Mouse (Mus musculus) c-Kit-positive CD71-negative TER-119-negative erythroid progenitor cells, embryonic 14.5 days (primary cell): ENCODE measurements around the gene Unkl.
"Not testable (repeated sequence)": the region's sequence is repeated elsewhere in the genome, so short reads cannot be mapped to it uniquely, and the experiment has no call there.

Experiments used
- DNase-seq: peaks from one replicate; pipeline ENCODE4 v3.0.0-alpha.2; 2013; ENCODE audit warnings: low read depth

The Unkl gene

GRCm38 (mm10) chr17:25219492-25220295 is 31.5 kb downstream of the Unkl start:
- no peak for DNase-seq

GRCm38 (mm10) chr17:25220746-25221145 is 32.5 kb downstream of the Unkl start:
- no peak for DNase-seq

GRCm38 (mm10) chr17:25221821-25222503 is 33.8 kb downstream of the Unkl start:
- DNase-seq, result peak; percentile 40

GRCm38 (mm10) chr17:25222504-25222940 is 34.3 kb downstream of the Unkl start:
- DNase-seq, result not testable (repeated sequence)

- DNase-seq, result peak; percentile 43
Observed at GRCm38 (mm10) chr17:25222951-25223601, 34.9 kb downstream of the Unkl start.

GRCm38 (mm10) chr17:25224586-25225222 is 36.5 kb downstream of the Unkl start:
- peak; percentile 24 for DNase-seq

GRCm38 (mm10) chr17:25225659-25226058 is 37.5 kb downstream of the Unkl start:
- no peak for DNase-seq

GRCm38 (mm10) chr17:25227991-25228390 is 39.8 kb downstream of the Unkl start:
- no peak for DNase-seq

- DNase-seq, result not testable (repeated sequence)
Observed at GRCm38 (mm10) chr17:25230014-25230655, 41.9 kb downstream of the Unkl start.

GRCm38 (mm10) chr17:25230700-25231099 is 42.5 kb downstream of the Unkl start:
- DNase-seq, result no peak

- DNase-seq, result not testable (repeated sequence)
Observed at GRCm38 (mm10) chr17:25231621-25232020, 43.4 kb downstream of the Unkl start.

- no peak for DNase-seq
Observed at GRCm38 (mm10) chr17:25235635-25236034, 47.4 kb downstream of the Unkl start.

- DNase-seq, result peak; percentile 86
Observed at GRCm38 (mm10) chr17:25239695-25240636, 51.8 kb downstream of the Unkl start, which contains the start of the genes Gnptg and Tsr3. Gene Gnptg (minus strand): TSS chr17:25240124. Gene Tsr3 (plus strand): TSS chr17:25240170.

- DNase-seq, result no peak
Observed at GRCm38 (mm10) chr17:25243131-25243780, 55.1 kb downstream of the Unkl start.

GRCm38 (mm10) chr17:25244239-25244638 is 56.0 kb downstream of the Unkl start:
- DNase-seq, result no peak

GRCm38 (mm10) chr17:25248033-25248750 is 60.0 kb downstream of the Unkl start:
- peak; percentile 45 for DNase-seq

- DNase-seq, result no peak
Observed at GRCm38 (mm10) chr17:25250181-25250835, 62.1 kb downstream of the Unkl start.

- no peak for DNase-seq
Observed at GRCm38 (mm10) chr17:25252643-25253042, 64.4 kb downstream of the Unkl start.

GRCm38 (mm10) chr17:25253760-25254159 is 65.6 kb downstream of the Unkl start:
- no peak for DNase-seq
